Mouse (Mus musculus): Measurements from ENCODE around the gene Tmem39a.

The Tmem39a gene

GRCm38 (mm10) chr16:38587572-38587971 is 29.1 kb downstream of the Tmem39a start:
- no peak for DNase-seq (ENCODE audit: low spot score in 2 of 2)

- no peak for DNase-seq (ENCODE audit: low spot score in 2 of 2)
These were observed 33.0 kb downstream of the Tmem39a start for GRCm38 (mm10) chr16:38591506-38591905.

GRCm38 (mm10) chr16:38592026-38592678 is 33.7 kb downstream of the Tmem39a start:
- DNase-seq (ENCODE audit: low spot score in 2 of 2): no peak

GRCm38 (mm10) chr16:38592946-38593345 is 34.4 kb downstream of the Tmem39a start:
- no peak for DNase-seq (ENCODE audit: low spot score in 2 of 2)

GRCm38 (mm10) chr16:38594435-38594834 is 35.9 kb downstream of the Tmem39a start:
- DNase-seq (ENCODE audit: low spot score in 2 of 2): no peak

GRCm38 (mm10) chr16:38596099-38596498 is 37.6 kb downstream of the Tmem39a start:
- no peak for DNase-seq (ENCODE audit: low spot score in 2 of 2)

GRCm38 (mm10) chr16:38596651-38597050 is 38.2 kb downstream of the Tmem39a start:
- DNase-seq (ENCODE audit: low spot score in 2 of 2): no peak

GRCm38 (mm10) chr16:38598986-38599680 is 40.6 kb downstream of the Tmem39a start:
- DNase-seq (ENCODE audit: low spot score in 2 of 2): no peak

GRCm38 (mm10) chr16:38602989-38603804 is 44.7 kb downstream of the Tmem39a start:
- DNase-seq (ENCODE audit: low spot score in 2 of 2): no peak

GRCm38 (mm10) chr16:38606509-38606908 is 48.0 kb downstream of the Tmem39a start:
- no peak for DNase-seq (ENCODE audit: low spot score in 2 of 2)

GRCm38 (mm10) chr16:38608687-38609086 is 50.2 kb downstream of the Tmem39a start:
- peak in 1 of 2 experiments; percentile 56 for DNase-seq (ENCODE audit: low spot score in 2 of 2)

GRCm38 (mm10) chr16:38609092-38609491 is 50.6 kb downstream of the Tmem39a start:
- DNase-seq (ENCODE audit: low spot score in 2 of 2): no peak

GRCm38 (mm10) chr16:38612646-38613045 is 54.1 kb downstream of the Tmem39a start:
- no peak for DNase-seq (ENCODE audit: low spot score in 2 of 2)

- no peak for DNase-seq (ENCODE audit: low spot score in 2 of 2)
These were observed 55.1 kb downstream of the Tmem39a start for GRCm38 (mm10) chr16:38613646-38614045.

- no peak for DNase-seq (ENCODE audit: low spot score in 2 of 2)
These were observed 59.5 kb downstream of the Tmem39a start for GRCm38 (mm10) chr16:38617977-38618376.

- DNase-seq (ENCODE audit: low spot score in 2 of 2): peak; percentile 50 to 85
These were observed 60.6 kb downstream of the Tmem39a start for GRCm38 (mm10) chr16:38619054-38619453.

- DNase-seq (ENCODE audit: low spot score in 2 of 2): no peak
These were observed 62.4 kb downstream of the Tmem39a start for GRCm38 (mm10) chr16:38620696-38621450.

- DNase-seq (ENCODE audit: low spot score in 2 of 2): no peak
These were observed 63.8 kb downstream of the Tmem39a start for GRCm38 (mm10) chr16:38622283-38622682.

- DNase-seq (ENCODE audit: low spot score in 2 of 2): no peak
These were observed 65.8 kb downstream of the Tmem39a start for GRCm38 (mm10) chr16:38624303-38624702.

- no peak for DNase-seq (ENCODE audit: low spot score in 2 of 2)
These were observed 66.9 kb downstream of the Tmem39a start for GRCm38 (mm10) chr16:38625411-38625810.

- no peak for DNase-seq (ENCODE audit: low spot score in 2 of 2)
These were observed 67.4 kb downstream of the Tmem39a start for GRCm38 (mm10) chr16:38625811-38626369.
